Mouse (Mus musculus) thymus, adult 2 months (tissue): Measurements from ENCODE around the gene Aebp2.

ENCODE experiments used
- CTCF ChIP-seq: fragments of 200-500 bp; IDR thresholded peaks from 2 replicates; pipeline ENCODE4 v1.5.1; 2012; ENCODE audit warnings: mild to moderate bottlenecking, control low read depth, low read length, moderate library complexity, borderline replicate concordance; ENCODE audit not compliant: control insufficient read depth, poor library complexity, insufficient read depth; ENCODE audit errors: extremely low read depth
- POLR2A ChIP-seq: fragments of 200-500 bp; IDR thresholded peaks from 2 replicates; pipeline ENCODE4 v1.6.1; 2012; ENCODE audit warnings: mild to moderate bottlenecking, low read length, control low read depth, moderate library complexity; ENCODE audit not compliant: control insufficient read depth, poor library complexity, insufficient read depth; ENCODE audit errors: extremely low read depth

- TF ChIP-seq POLR2A: no peak
- TF ChIP-seq CTCF: no peak
These were observed 23.1 kb upstream of the Aebp2 start for GRCm38 (mm10) chr6:140599337-140599736.
